Mouse (Mus musculus) spleen, adult 2 months (tissue): Measurements from ENCODE around the gene Olfr1380.

Source experiments
- CTCF ChIP-seq: fragments of 200-500 bp; IDR thresholded peaks from 2 replicates; pipeline ENCODE4 v1.5.1; 2011; ENCODE audit warnings: mild to moderate bottlenecking, inconsistent platforms; ENCODE audit not compliant: insufficient read depth, insufficient read length, insufficient replicate concordance; ENCODE audit errors: extremely low read depth
- POLR2A ChIP-seq: fragments of 200-500 bp; IDR thresholded peaks from 2 replicates; pipeline ENCODE4 v1.6.1; 2011; ENCODE audit warnings: low read depth, low read length, inconsistent platforms

DNA sequence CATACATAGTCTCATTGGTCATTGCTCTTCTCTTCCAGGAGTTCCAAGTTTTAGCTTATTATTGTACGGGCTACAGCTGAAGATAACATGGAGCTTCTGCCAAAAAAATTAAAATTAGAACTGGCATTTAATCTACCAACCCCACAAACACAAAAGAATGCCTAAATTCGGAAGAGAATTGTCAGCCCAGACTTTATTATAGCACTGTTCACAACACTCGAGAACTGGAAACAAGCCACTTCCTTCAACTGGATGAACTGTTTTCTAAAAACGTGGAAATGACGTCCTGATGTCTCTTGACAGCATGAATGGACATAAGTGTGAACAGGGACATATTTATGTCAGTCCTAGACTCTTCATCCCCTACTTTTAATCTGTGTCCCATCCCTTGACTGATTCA, 38.6 kb upstream of the Olfr1380 start:
- no peak for TF ChIP-seq CTCF
- no peak for TF ChIP-seq POLR2A
